Mouse (Mus musculus): Measurements from ENCODE around the gene Rgs6. TPM values are rescaled to one million over a fixed set of nuclear protein-coding genes. Genes with fewer than 3 reads are reported as not detected.

Rgs6 gene
- total and polyA plus RNA-seq, 3 experiments = not detected

DNA sequence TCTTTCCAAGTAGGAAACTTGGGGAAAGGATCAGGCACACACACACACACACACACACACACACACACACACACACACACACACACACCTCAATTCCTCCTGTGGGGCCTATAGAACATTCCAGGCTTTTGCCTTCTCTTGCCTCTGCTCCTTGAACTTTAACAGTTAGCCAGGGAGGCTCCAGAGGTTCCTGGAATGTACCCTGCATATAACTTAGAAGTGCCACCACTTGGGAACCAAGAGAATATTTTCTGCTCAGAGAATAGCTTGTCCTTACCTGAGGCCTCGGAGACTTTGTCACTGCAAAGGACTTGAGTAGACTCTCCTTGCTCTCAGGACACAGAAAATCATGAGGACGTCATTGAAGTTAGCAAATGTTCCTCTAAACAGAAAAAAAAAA, 548.4 kb downstream of the Rgs6 start:
- Histone ChIP-seq H3K9me3 (replicated peaks; ENCODE audit: low read length) (no peaks in the 10 kb centered on the region), H3K4me3 (replicated peaks in 1 of 3; ENCODE audit: low read depth in 2 of 3, low read length in 2 of 3, poor library complexity in 1 of 3) (no peak overlapping the region), H3K9ac (ENCODE audit: insufficient read depth, low read depth) (no peak overlapping the region), H3K4me1 (ENCODE audit: control insufficient read depth in 1 of 2, insufficient read depth in 2 of 2) (no peaks in the 10 kb centered on the region), H3K27me3 (replicated peaks) (no peaks in the 10 kb centered on the region), H3K79me2 (replicated peaks; ENCODE audit: control insufficient read depth, extremely low read depth, insufficient read depth, poor library complexity, severe bottlenecking) (no peaks in the 10 kb centered on the region), H3K36me3 (replicated peaks in 1 of 2; ENCODE audit: control insufficient read depth in 1 of 2, insufficient read depth in 1 of 2, low read length in 1 of 2) (no peaks in the 10 kb centered on the region), H3K4me2 (ENCODE audit: insufficient read depth, low read depth, poor library complexity, severe bottlenecking) (no peak overlapping the region), H3K27ac (ENCODE audit: insufficient read depth, low read depth) (no peak overlapping the region)
- dilution Hi-C loops (cut with MboI; ENCODE audit: extremely low pct_ligation_motif_present, extremely low pct_unique_long_range_greater_than_20kb, low sequenced_read_pairs) (no loop called here), in situ Hi-C loops (cut with MboI; ENCODE audit: low pct_ligation_motif_present, low pct_unique_long_range_greater_than_20kb, low sequenced_read_pairs) (no loop called here)
- no peak for DNase-seq (ENCODE audit: extremely low read depth)
- TF ChIP-seq RAD21 (IDR thresholded peaks at IDR 0.05; ENCODE audit: low read depth, low read length) (no peak), IRF4 (IDR thresholded peaks at IDR 0.05; ENCODE audit: low read depth, low read length) (no peak), CHD2 (IDR thresholded peaks at IDR 0.05; ENCODE audit: low read length) (no peak), MEF2A (IDR thresholded peaks at IDR 0.05; ENCODE audit: borderline replicate concordance, low read depth, low read length) (no peak), GABPA (IDR thresholded peaks at IDR 0.05; ENCODE audit: insufficient replicate concordance, low read depth, low read length) (no peak), E2F4 (IDR thresholded peaks at IDR 0.05; ENCODE audit: insufficient replicate concordance, low read depth, low read length) (no peak), MAFK (IDR thresholded peaks at IDR 0.05; ENCODE audit: insufficient replicate concordance, low read length) (no peak), SMC3 (IDR thresholded peaks at IDR 0.05; ENCODE audit: low read depth, low read length) (no peak), SIN3A (IDR thresholded peaks at IDR 0.05; ENCODE audit: low read length) (no peak), MXI1 (IDR thresholded peaks at IDR 0.05; ENCODE audit: low read depth, low read length) (no peak), TCF12 (IDR thresholded peaks at IDR 0.05; ENCODE audit: low read depth, low read length) (no peak), BHLHE40 (IDR thresholded peaks at IDR 0.05; ENCODE audit: low read depth, low read length) (no peak), ETS1 (conservative IDR thresholded peaks at IDR 0.05; ENCODE audit: low read depth, low read length) (no peak), TBP (conservative IDR thresholded peaks at IDR 0.05; ENCODE audit: low read depth, low read length) (no peak)

DNA sequence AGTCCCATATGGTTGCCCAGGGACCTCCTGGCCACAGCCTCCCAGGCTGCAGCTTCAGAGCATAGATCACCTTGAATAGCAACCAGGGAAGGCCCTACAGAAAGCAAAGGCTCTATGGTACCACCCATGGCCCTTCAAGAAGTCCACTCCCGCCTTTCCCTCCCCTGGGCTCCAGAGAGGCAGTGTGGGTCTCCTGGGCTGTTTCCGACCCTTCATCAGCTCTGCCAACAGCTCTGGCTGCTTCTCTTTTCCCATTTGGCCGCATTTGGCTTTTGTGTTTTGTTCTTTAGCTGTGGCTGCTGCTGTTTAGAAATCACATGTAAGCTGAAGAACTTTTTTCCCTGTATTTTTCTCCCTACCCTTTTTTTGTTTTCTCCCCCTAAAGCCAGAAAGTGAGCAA, 548.9 kb downstream of the Rgs6 start:
- in situ Hi-C loops (cut with MboI; ENCODE audit: low pct_ligation_motif_present, low pct_unique_long_range_greater_than_20kb, low sequenced_read_pairs) (no loop called here), dilution Hi-C loops (cut with MboI; ENCODE audit: extremely low pct_ligation_motif_present, extremely low pct_unique_long_range_greater_than_20kb, low sequenced_read_pairs) (no loop called here)
- no peaks in the 10 kb centered on the region for H3K27me3 ChIP-seq (replicated peaks)
- H3K4me1 ChIP-seq (ENCODE audit: control insufficient read depth in 1 of 2, insufficient read depth in 2 of 2) = no peaks in the 10 kb centered on the region
- no peak overlapping the region for H3K9ac ChIP-seq (ENCODE audit: insufficient read depth, low read depth)
- H3K27ac ChIP-seq (ENCODE audit: insufficient read depth, low read depth) = no peak overlapping the region
- DNase-seq (ENCODE audit: extremely low read depth) = no peak
- H3K9me3 ChIP-seq (replicated peaks; ENCODE audit: low read length) = no peaks in the 10 kb centered on the region
- no peak overlapping the region for H3K4me2 ChIP-seq (ENCODE audit: insufficient read depth, low read depth, poor library complexity, severe bottlenecking)
- H3K79me2 ChIP-seq (replicated peaks; ENCODE audit: control insufficient read depth, extremely low read depth, insufficient read depth, poor library complexity, severe bottlenecking) = no peaks in the 10 kb centered on the region
- no peaks in the 10 kb centered on the region for H3K36me3 ChIP-seq (replicated peaks in 1 of 2; ENCODE audit: control insufficient read depth in 1 of 2, insufficient read depth in 1 of 2, low read length in 1 of 2)
- no peak overlapping the region for H3K4me3 ChIP-seq (replicated peaks in 1 of 3; ENCODE audit: low read depth in 2 of 3, low read length in 2 of 3, poor library complexity in 1 of 3)
- no peak for TF ChIP-seq GABPA (IDR thresholded peaks at IDR 0.05; ENCODE audit: insufficient replicate concordance, low read depth, low read length)
- TF ChIP-seq IRF4 (IDR thresholded peaks at IDR 0.05; ENCODE audit: low read depth, low read length) = no peak
- no peak for TF ChIP-seq NELFE (IDR thresholded peaks at IDR 0.05; ENCODE audit: low read depth, low read length)
- no peak for TF ChIP-seq ETS1 (conservative IDR thresholded peaks at IDR 0.05; ENCODE audit: low read depth, low read length)
- no peak for TF ChIP-seq EP300 (IDR thresholded peaks at IDR 0.05; ENCODE audit: low read length)
- no peak for TF ChIP-seq CTCF (conservative IDR thresholded peaks at IDR 0.05 in 1 of 2, IDR thresholded peaks at IDR 0.05 in 1 of 2; ENCODE audit: low read depth in 2 of 2, low read length in 2 of 2)
- TF ChIP-seq ZMIZ1 (IDR thresholded peaks at IDR 0.05; ENCODE audit: low read depth, low read length) = no peak
- TF ChIP-seq MYC (IDR thresholded peaks at IDR 0.05; ENCODE audit: low read depth, low read length) = no peak
- no peak for TF ChIP-seq HCFC1 (IDR thresholded peaks at IDR 0.05; ENCODE audit: low read depth, low read length)
